Mouse (Mus musculus): Measurements from ENCODE around the gene Mark3.

Gene Mark3

DNA sequence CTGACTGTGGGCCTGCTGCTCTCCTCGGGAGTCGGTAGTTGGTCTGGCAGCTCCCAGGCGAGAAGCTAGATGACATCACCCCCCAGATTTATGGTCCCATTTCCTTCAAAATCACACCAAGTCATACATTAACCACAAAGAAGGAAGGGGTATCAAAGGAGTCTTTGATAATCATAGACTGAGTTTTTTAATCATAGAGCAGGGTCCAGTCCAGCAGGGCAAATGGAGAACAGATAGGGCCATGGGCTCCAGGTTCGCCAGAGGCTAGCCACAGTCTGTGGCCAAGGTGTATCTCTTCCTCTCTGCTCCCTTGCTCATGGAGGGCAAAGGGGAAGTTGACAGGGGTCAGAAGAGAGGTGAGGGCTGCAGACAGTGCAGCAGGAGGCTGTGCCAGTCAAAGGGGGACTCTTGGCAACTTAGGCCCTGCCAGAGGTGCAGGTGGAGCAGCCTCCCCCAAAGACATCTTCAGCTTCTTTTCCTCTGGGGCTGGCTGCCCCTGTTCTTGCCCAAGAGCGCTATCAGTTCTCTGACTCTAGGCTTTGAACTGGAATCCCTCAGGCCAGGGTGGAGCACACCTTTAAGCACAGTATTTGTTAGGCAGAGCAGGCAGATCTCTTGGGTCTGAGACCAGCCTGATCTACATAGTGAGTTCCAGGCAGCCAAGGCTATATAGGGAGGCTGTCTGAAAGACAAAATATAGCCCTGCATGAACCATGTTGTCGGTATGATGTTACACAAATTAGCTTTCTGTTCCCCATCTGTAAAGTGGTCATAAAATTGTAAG, 101.7 kb downstream of the Mark3 start:
- no peak for DNase-seq (ENCODE audit: low spot score)

GRCm38 (mm10) chr12:111677421-111677820, 103.1 kb downstream of the Mark3 start:
- no peak for DNase-seq (ENCODE audit: low spot score)

- DNase-seq (ENCODE audit: low spot score): peak; percentile 69
These were observed 103.8 kb downstream of the Mark3 start, which contains the start of gene Trmt61a for GRCm38 (mm10) chr12:111677882-111678669. Trmt61a (plus strand) TSS chr12:111678105.

GRCm38 (mm10) chr12:111678670-111678933, 104.3 kb downstream of the Mark3 start:
- no peak for DNase-seq (ENCODE audit: low spot score)

DNA sequence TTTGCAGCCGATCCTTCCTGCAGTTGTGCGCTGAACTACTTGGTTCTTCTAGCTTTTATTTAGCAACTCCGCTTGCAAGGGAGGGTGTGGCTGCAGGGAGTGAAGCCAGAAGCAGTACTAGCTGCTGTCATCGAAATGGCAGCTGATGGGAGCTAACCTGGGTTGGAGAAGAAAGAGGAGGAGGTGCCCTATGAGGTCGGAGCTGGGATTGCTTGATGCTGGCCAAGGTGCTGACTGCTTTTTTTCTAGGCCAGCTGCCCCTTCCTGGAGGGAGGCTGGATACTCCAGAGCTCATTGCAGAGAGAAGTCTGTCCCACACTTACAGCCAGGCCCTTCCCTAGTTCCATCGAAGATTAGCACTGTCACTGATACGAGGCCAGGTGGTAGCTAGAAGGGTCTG, 104.7 kb downstream of the Mark3 start:
- no peak for DNase-seq (ENCODE audit: low spot score)

DNA sequence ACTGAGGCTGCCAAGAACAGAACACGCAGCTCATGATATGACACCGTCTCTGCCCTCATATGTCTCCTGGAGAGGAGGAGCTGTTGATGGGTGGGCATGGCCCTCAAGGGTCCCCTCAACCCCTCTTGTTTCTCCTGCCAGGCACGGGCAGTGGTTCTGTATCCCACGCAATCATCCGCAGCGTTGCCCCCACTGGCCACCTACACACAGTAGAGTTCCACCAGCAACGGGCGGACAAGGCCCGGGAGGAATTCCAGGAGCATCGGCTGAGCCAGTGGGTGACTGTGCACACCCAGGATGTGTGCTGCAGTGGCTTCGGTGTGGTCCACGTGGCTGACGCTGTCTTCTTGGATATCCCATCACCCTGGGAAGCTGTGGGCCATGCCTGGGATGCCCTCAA, 106.3 kb downstream of the Mark3 start:
- no peak for DNase-seq (ENCODE audit: low spot score)

DNA sequence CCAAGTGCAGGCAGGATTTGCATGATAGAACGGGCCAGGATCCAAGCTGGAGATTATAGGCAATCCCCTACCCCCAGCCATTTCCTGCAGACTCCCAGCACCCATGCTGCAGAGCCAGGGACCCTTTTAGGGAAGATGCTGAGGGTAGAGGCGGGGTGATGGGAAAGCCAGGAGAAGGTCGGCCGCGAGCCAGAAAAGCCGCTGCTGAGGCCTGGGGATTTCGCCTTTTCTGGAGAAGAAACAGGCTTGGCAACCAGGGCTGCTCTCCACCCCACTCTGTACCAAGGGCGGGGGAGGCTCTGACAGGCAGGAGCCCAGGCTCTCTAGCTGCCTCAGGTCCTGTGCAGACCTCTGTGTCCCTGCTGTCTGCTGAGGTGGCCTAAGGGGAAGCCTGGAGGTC, 107.0 kb downstream of the Mark3 start:
- no peak for DNase-seq (ENCODE audit: low spot score)

GRCm38 (mm10) chr12:111682003-111682402, 107.7 kb downstream of the Mark3 start:
- DNase-seq (ENCODE audit: low spot score): no peak

DNA sequence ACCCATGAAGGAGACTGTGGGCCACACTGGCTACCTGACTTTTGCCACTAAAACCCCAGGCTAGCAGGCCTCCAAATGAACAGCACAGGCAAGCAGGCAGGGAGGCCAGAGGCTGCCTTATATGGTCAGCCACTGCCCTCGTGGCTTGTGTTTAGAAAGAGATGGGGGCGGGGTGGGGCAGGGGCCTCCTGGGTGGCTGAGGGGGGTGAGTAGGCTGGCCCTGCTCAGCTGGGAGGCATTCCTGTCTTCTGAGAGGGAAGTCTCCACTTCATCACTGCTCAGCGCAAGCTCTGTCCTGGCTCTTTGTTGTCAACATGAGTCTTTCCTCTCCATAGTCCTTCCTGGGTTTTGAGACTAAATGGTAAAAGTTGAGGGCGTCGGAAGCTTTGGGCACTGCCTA, 108.5 kb downstream of the Mark3 start:
- no peak for DNase-seq (ENCODE audit: low spot score)

GRCm38 (mm10) chr12:111686390-111686789, 112.1 kb downstream of the Mark3 start:
- DNase-seq (ENCODE audit: low spot score): no peak

- DNase-seq (ENCODE audit: low spot score): no peak
These were observed 113.2 kb downstream of the Mark3 start for GRCm38 (mm10) chr12:111687350-111688068.

DNA sequence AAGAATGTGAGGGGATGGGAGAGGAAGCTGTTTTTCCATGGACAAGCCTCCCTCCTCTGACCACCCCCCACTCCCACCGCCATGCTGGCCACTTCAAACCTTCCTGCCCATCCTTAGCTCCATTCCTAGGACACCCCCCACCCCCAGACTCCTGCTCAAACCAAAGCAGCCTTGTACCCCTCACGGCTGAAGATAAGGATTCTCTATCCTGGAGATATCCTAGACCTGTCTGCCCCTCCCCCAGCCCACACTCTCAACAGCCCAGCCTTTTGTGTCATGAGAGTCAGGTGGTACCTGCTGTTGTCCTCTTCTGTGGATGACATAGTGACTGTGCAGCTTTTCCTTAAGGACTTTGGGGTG, 113.7 kb downstream of the Mark3 start:
- no peak for DNase-seq (ENCODE audit: low spot score)

DNA sequence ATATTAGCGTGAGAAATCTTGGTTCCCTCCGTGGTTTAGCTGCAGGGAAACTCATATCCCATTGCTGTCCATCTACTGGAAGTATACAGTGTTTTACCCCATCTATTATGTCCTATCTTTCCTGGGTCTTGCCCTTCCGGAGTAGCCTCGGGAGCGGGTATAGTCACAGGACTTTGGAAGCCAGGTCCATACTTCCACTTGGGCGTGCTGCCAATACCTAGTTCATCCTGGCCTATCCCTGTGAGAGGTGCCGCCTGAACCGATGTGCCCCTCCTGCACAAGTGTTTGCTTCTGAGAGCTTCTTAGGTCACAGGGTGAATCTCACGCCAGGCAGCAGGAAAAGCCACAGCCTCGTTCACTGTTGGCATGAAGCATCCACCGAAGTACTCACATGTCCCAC, 115.1 kb downstream of the Mark3 start:
- DNase-seq (ENCODE audit: low spot score): no peak

GRCm38 (mm10) chr12:111691346-111691872, 117.1 kb downstream of the Mark3 start:
- no peak for DNase-seq (ENCODE audit: low spot score)

- DNase-seq (ENCODE audit: low spot score): no peak
These were observed 118.6 kb downstream of the Mark3 start for GRCm38 (mm10) chr12:111692899-111693298.

GRCm38 (mm10) chr12:111693341-111694270, 119.3 kb downstream of the Mark3 start:
- DNase-seq (ENCODE audit: low spot score): no peak

DNA sequence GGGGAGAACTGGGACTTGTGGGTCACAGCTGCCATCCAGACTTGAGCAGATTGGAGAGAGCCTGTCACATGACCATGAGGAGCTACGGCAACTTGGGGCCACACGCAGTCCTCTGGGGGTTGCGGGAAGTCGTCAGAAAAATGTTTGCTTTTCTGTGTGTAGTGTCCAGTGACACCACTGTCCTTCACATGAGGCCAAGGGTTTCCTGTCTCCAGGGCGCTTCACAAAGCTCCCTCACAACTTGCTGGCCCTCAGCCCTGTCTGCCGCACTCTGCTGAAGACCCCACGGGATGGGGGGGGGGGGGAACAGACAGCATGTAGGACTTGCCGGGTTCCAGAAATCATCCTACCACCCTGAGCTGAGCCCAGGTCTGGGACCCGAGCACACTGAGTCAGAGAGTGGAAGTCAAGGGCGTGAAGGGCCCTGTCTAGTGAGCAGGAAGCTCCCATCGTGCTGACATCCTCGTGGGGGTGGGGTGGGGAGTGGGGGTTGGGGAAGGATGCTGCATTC, 120.0 kb downstream of the Mark3 start:
- no peak for DNase-seq (ENCODE audit: low spot score)

DNA sequence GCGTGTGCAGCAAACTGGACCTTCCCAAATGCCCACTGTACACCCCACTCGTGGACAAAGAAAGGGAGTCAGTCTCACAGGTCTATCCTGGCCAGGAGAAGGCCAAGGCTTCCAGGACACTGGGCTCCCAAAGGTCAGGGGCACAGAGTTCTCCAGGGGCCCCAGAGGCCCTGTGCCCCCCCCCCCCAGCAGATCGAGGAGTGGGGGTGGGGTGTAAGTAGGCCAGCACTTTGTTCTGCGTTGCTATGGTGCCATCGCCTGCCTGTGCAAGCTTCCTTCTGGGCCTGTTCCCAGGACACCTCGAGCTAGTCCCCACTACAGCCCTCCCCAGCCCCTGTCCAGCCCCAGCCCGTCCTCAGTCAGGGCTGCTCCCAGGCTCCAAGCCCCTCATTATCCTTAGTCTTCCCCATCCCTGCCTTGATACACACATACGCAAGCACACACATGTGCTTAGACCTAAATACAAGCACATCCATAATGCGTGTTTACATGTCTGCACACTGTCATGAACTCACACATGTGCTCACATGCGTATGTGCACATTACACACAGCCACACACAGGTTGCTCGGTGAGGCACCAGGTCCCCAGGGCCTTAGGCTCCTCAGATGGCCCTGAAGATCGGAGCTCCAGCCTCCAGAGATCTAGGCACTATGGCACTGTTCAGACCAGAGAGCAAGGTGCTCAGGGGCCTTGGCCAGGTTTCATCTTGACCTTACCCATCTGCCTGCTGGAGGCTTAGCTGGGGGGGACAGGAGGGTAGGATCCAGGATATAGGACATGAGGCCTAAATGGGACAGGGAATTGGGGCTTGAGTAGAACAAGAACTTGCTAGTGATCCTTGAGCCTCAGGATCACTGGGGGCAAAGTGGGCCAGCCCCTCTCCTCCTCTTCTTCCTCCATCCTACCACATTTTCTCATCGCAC, 120.8 kb downstream of the Mark3 start:
- no peak for DNase-seq (ENCODE audit: low spot score)

- no peak for DNase-seq (ENCODE audit: low spot score)
These were observed 121.9 kb downstream of the Mark3 start for GRCm38 (mm10) chr12:111696239-111696638.

DNA sequence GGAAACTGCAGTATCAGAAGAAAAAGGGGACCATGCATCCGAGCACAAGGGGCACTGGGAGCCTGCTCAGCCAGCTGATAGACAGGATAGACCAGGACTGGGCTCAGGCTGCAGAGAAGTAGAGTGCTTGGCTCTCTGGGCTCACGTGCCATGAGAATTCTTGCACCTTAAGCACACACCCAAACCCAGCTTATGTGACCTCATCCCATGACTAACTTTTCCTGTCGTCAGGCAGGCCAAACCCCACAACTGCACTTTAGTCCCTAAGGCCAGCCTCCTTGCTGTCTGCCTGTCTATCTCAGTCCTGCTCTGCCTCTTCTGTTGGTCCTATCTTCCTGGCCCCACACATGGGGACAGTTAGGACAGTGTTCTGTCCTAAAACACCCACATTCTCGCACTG, 123.4 kb downstream of the Mark3 start:
- no peak for DNase-seq (ENCODE audit: low spot score)
